Mouse (Mus musculus): ENCODE measurements around the gene Qk.

The Qk gene

GRCm38 (mm10) chr17:10319685-10320455 lies at the start of gene Qk:
Gene Qk (minus strand): TSS chr17:10319854.
- peak; percentile 93 for DNase-seq (ENCODE audit: low spot score)

- no peak for DNase-seq (ENCODE audit: low spot score)
Measured at GRCm38 (mm10) chr17:10367044-10367443, 47.4 kb upstream of the Qk start.

DNA sequence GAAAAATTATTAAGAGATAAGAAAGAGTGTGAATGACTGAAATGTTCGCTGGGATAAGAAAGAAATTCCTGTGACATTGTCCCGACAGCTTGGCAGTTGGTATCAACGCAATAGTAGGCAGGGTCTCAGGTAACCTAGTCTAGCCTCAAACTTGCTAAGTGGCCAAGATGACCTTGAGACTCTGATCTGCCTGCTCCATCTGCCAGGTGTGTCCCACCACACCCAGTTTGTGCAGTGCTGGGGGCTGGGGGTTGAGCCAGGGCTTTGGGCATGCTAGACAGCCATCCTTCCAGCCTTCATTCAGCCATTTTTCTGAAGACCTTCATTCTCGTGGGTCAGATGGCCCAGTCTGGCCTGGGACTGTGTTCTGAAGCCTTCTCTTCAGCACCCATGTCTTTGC lies 46.9 kb upstream of the Qk start:
- DNase-seq (ENCODE audit: low spot score): no peak

GRCm38 (mm10) chr17:10365501-10366482 lies 46.1 kb upstream of the Qk start:
- no peak for DNase-seq (ENCODE audit: low spot score)

GRCm38 (mm10) chr17:10363151-10363550 lies 43.5 kb upstream of the Qk start:
- DNase-seq (ENCODE audit: low spot score): peak; percentile 58

GRCm38 (mm10) chr17:10361882-10362291 lies 42.2 kb upstream of the Qk start:
- peak; percentile 92 for DNase-seq (ENCODE audit: low spot score)

- DNase-seq (ENCODE audit: low spot score): no peak
Measured at GRCm38 (mm10) chr17:10360738-10361137, 41.1 kb upstream of the Qk start.

DNA sequence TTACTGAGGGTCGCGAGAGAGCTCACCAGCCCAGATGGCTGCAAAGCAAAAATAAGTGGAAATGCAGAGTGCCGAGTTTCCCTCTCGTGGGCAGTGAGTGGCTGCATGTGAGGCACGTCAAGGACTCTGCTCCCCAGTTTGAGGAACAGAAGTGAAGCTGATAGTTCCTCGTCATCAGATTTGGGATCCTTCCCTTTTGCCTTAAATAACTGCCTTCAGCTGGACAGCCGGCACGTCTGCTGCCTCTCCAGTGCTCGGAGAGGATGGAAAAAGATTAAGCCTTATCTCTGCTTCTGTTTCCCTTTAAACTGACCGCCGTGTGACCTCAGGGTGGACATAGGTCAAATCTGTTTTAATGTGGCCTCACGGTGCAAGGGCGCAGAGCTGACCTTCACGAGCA lies 39.8 kb upstream of the Qk start:
- DNase-seq (ENCODE audit: low spot score): no peak

DNA sequence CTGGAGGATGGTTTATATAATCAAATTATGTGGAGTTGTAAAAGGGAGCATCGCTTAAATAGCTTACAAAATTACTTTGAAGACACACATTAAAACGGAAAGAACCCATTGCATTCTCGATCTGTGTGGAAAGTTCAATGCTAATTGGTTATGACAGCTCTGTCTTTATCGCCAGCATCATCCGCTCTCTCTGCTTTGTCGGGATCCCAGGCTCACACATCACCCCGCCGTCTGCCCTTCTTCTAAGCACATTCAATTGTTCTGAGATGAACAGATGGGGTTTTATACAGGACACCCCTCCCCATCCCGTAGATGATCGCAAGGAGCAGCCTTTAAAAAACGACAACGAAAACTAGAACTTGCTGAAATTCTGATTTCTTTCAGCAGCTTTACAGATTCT lies 37.7 kb upstream of the Qk start:
- DNase-seq (ENCODE audit: low spot score): no peak

- no peak for DNase-seq (ENCODE audit: low spot score)
Measured at GRCm38 (mm10) chr17:10356294-10356693, 36.6 kb upstream of the Qk start.

DNA sequence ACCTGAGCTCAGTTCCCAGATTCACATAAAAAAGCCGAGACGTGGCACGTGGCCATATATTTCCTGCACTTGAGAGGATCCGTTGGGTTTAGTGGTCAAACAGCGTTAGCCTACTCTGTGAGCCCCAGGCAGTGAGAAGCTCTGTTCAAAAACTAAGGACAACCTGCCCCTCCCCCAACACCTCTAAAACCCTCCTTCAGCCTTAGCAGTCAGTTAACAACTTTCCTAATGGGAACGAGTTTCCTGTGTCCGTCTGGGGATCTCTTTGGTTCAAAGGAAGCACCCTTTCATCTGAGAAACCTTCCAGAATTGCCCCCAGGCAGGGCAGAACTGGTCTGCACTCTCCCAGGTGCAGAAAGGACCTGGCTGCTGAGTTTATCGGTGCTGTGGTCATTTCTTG lies 36.1 kb upstream of the Qk start:
- no peak for DNase-seq (ENCODE audit: low spot score)

GRCm38 (mm10) chr17:10338286-10338685 lies 18.6 kb upstream of the Qk start:
- peak; percentile 41 for DNase-seq (ENCODE audit: low spot score)

- DNase-seq (ENCODE audit: low spot score): no peak
Measured at GRCm38 (mm10) chr17:10336558-10336957, 16.9 kb upstream of the Qk start.

DNA sequence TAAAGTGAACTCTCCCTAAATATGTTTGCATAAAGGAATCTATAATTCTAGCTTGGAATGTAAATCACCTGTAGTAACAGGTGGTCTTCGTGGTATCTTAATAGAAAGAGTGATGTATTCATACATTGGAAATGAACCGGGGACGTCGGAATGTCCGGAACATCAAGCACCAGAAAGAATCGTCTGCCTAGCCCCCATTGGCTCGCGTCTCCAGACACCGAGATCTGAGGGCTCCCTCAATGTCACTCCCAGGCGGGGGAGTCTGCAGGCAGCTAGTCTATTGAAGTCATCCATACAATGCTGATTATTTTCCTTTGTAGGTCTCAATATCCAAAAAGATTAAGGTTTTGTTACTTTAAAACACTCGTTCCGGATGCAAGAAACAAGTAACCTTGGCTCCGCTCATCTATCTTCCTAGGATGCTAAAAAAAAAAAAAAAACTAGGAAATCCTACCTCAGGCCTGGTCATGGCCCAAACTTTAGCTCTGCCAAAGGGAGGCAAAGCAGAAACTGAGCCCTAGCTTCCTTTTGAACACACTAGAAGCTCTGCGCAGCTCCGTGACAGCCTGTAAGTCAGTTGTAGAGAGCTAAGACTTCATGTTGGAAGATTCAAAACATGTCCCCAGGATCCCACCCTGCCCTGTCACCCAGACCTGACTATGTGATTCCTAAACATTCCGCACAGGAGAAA lies 16.3 kb upstream of the Qk start:
- DNase-seq (ENCODE audit: low spot score): no peak

GRCm38 (mm10) chr17:10334957-10335690 lies 15.5 kb upstream of the Qk start:
- peak; percentile 69 for DNase-seq (ENCODE audit: low spot score)

GRCm38 (mm10) chr17:10334481-10334880 lies 14.8 kb upstream of the Qk start:
- DNase-seq (ENCODE audit: low spot score): no peak

GRCm38 (mm10) chr17:10333321-10333720 lies 13.7 kb upstream of the Qk start:
- no peak for DNase-seq (ENCODE audit: low spot score)

DNA sequence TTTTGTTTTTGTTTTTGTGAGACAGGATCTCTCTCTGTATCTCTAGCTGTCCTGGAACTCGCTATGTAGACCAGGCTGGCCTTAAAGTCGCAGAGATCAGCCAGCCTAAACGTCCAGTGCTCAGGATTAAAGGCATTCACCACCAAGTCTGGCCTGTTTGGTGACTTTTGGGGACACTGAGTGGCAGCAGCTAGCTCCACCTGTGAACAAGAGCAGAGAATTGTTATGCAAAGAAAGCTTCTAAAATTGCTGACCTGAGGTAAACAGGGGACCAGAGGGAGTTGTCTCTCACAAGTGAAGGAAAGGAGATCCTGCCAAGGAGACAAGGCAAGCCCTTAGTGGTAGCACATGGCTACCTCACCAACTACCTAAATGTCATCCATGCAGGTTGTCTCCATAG lies 12.5 kb upstream of the Qk start:
- DNase-seq (ENCODE audit: low spot score): no peak

GRCm38 (mm10) chr17:10329461-10329860 lies 9.8 kb upstream of the Qk start:
- DNase-seq (ENCODE audit: low spot score): no peak

- DNase-seq (ENCODE audit: low spot score): no peak
Measured at GRCm38 (mm10) chr17:10328544-10329100, 9.0 kb upstream of the Qk start.

DNA sequence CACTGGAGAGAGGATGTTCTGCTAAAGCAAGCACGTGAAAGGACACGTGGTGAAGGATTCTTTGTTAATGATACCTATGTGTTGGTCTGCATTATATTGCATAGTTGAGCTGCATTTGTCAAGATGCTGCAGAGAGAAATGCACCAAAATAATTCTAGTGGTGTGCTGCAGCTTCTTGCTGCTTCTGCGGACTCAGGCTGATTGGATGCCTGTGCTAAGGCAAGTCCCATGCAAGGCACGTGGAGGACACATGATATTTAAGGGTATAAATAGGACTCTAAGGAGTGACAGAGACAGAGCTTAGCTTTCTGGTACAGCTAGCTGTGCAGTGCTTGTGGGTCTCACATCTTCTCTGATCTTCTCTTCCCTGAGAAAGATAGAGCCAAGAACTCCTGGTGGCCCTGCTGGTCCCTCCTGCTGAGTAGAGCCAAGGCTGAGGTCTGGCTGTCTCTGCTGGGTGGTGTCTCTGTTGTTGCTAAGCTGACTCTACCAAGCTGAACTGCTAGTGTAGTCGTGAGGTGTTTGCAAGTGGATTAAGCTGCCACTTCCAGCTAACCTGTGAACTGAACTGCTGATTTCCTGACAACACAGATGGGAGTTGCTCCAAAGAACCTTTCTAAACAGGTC lies 8.0 kb upstream of the Qk start:
- no peak for DNase-seq (ENCODE audit: low spot score)
